Mouse (Mus musculus): ENCODE measurements around the gene Aig1. TPM values are rescaled to one million over a fixed set of nuclear protein-coding genes. Genes with fewer than 3 reads are reported as not detected.

Aig1 gene
- polyA plus RNA-seq, 1 experiment from 2014 or later = 29.1 TPM

GRCm38 (mm10) chr10:13663476-13663875 is 205.3 kb downstream of the Aig1 start:
- no peak overlapping the region for H3K4me2 ChIP-seq (replicated peaks)
- H3K9ac ChIP-seq = no peak overlapping the region
- no peaks in the 10 kb centered on the region for H3K36me3 ChIP-seq
- H3K4me1 ChIP-seq = no peaks in the 10 kb centered on the region
- no peak for ATAC-seq (ENCODE audit: insufficient number of reproducible peaks, insufficient read depth, low FRiP score, low TSS enrichment)
- H3K4me3 ChIP-seq = no peak overlapping the region
- no peaks in the 10 kb centered on the region for H3K9me3 ChIP-seq
- no peak overlapping the region for H3K27ac ChIP-seq
- H3K27me3 ChIP-seq = no peaks in the 10 kb centered on the region

- Histone ChIP-seq H3K9ac (no peak overlapping the region), H3K27me3 (no peaks in the 10 kb centered on the region), H3K4me2 (replicated peaks) (no peak overlapping the region), H3K36me3 (no peaks in the 10 kb centered on the region), H3K4me1 (no peaks in the 10 kb centered on the region), H3K9me3 (no peaks in the 10 kb centered on the region), H3K27ac (no peak overlapping the region), H3K4me3 (no peak overlapping the region)
- no peak for ATAC-seq (ENCODE audit: insufficient number of reproducible peaks, insufficient read depth, low FRiP score, low TSS enrichment)
- WGBS = 56% methylated on average over 2 of the region's 2 CpGs
These were observed 209.0 kb downstream of the Aig1 start for GRCm38 (mm10) chr10:13659778-13660177.

GRCm38 (mm10) chr10:13653739-13654462 is 214.9 kb downstream of the Aig1 start:
- no peak overlapping the region for H3K4me2 ChIP-seq (replicated peaks)
- H3K4me1 ChIP-seq = no peaks in the 10 kb centered on the region
- ATAC-seq (ENCODE audit: insufficient number of reproducible peaks, insufficient read depth, low FRiP score, low TSS enrichment) = no peak
- no peaks in the 10 kb centered on the region for H3K36me3 ChIP-seq
- H3K4me3 ChIP-seq = no peak overlapping the region
- 86% methylated on average over 10 of the region's 10 CpGs for WGBS
- H3K27me3 ChIP-seq = no peaks in the 10 kb centered on the region
- no peaks in the 10 kb centered on the region for H3K9me3 ChIP-seq
- no peak overlapping the region for H3K27ac ChIP-seq
- no peak overlapping the region for H3K9ac ChIP-seq

- H3K27ac ChIP-seq = no peak overlapping the region
- H3K4me1 ChIP-seq = no peaks in the 10 kb centered on the region
- no peak overlapping the region for H3K9ac ChIP-seq
- no peaks in the 10 kb centered on the region for H3K36me3 ChIP-seq
- no peak for ATAC-seq (ENCODE audit: insufficient number of reproducible peaks, insufficient read depth, low FRiP score, low TSS enrichment)
- WGBS = 91% methylated on average over 7 of the region's 7 CpGs
- no peak overlapping the region for H3K4me2 ChIP-seq (replicated peaks)
- no peaks in the 10 kb centered on the region for H3K27me3 ChIP-seq
- no peaks in the 10 kb centered on the region for H3K9me3 ChIP-seq
- no peak overlapping the region for H3K4me3 ChIP-seq
These were observed 215.5 kb downstream of the Aig1 start for GRCm38 (mm10) chr10:13653326-13653725.

- WGBS = 93% methylated on average over 4 of the region's 4 CpGs
- ATAC-seq (ENCODE audit: insufficient number of reproducible peaks, insufficient read depth, low FRiP score, low TSS enrichment) = no peak
- Histone ChIP-seq H3K27me3 (no peaks in the 10 kb centered on the region), H3K4me1 (no peaks in the 10 kb centered on the region), H3K36me3 (no peaks in the 10 kb centered on the region), H3K4me2 (replicated peaks) (no peak overlapping the region), H3K9ac (no peak overlapping the region), H3K27ac (no peak overlapping the region), H3K9me3 (no peaks in the 10 kb centered on the region), H3K4me3 (no peak overlapping the region)
These were observed 216.7 kb downstream of the Aig1 start for GRCm38 (mm10) chr10:13652061-13652460.

GRCm38 (mm10) chr10:13641750-13642149 is 227.0 kb downstream of the Aig1 start:
- Histone ChIP-seq H3K4me3 (no peak overlapping the region), H3K27me3 (no peaks in the 10 kb centered on the region), H3K4me2 (replicated peaks) (no peak overlapping the region), H3K36me3 (no peaks in the 10 kb centered on the region), H3K9me3 (no peaks in the 10 kb centered on the region), H3K4me1 (no peaks in the 10 kb centered on the region), H3K9ac (no peak overlapping the region), H3K27ac (no peak overlapping the region)
- no peak for ATAC-seq (ENCODE audit: insufficient number of reproducible peaks, insufficient read depth, low FRiP score, low TSS enrichment)
- WGBS = 26% methylated on average over 7 of the region's 7 CpGs

- H3K4me3 ChIP-seq = no peak overlapping the region
- H3K4me1 ChIP-seq = no peaks in the 10 kb centered on the region
- no peaks in the 10 kb centered on the region for H3K9me3 ChIP-seq
- no peaks in the 10 kb centered on the region for H3K27me3 ChIP-seq
- no peak overlapping the region for H3K27ac ChIP-seq
- no peak overlapping the region for H3K9ac ChIP-seq
- no peaks in the 10 kb centered on the region for H3K36me3 ChIP-seq
- no peak overlapping the region for H3K4me2 ChIP-seq (replicated peaks)
- 55% methylated on average over 3 of the region's 3 CpGs for WGBS
- no peak for ATAC-seq (ENCODE audit: insufficient number of reproducible peaks, insufficient read depth, low FRiP score, low TSS enrichment)
These were observed 237.0 kb downstream of the Aig1 start for GRCm38 (mm10) chr10:13631796-13632195.

- Histone ChIP-seq H3K4me3 (no peak overlapping the region), H3K9ac (no peak overlapping the region), H3K36me3 (no peaks in the 10 kb centered on the region), H3K27ac (no peak overlapping the region), H3K4me2 (replicated peaks) (no peak overlapping the region), H3K9me3 (no peaks in the 10 kb centered on the region), H3K4me1 (no peaks in the 10 kb centered on the region), H3K27me3 (no peaks in the 10 kb centered on the region)
- 80% methylated on average over 5 of the region's 5 CpGs for WGBS
- ATAC-seq (ENCODE audit: insufficient number of reproducible peaks, insufficient read depth, low FRiP score, low TSS enrichment) = no peak
These were observed 245.0 kb downstream of the Aig1 start for GRCm38 (mm10) chr10:13623735-13624134.

GRCm38 (mm10) chr10:13600926-13601325 is 267.9 kb downstream of the Aig1 start:
- Histone ChIP-seq H3K27me3 (no peaks in the 10 kb centered on the region), H3K4me2 (replicated peaks) (no peak overlapping the region), H3K27ac (no peak overlapping the region), H3K4me3 (no peak overlapping the region), H3K9ac (no peak overlapping the region), H3K9me3 (no peaks in the 10 kb centered on the region), H3K4me1 (no peaks in the 10 kb centered on the region), H3K36me3 (no peaks in the 10 kb centered on the region)
- ATAC-seq (ENCODE audit: insufficient number of reproducible peaks, insufficient read depth, low FRiP score, low TSS enrichment) = no peak
- WGBS = 69% methylated on average over 2 of the region's 2 CpGs

GRCm38 (mm10) chr10:13597491-13597890 is 271.3 kb downstream of the Aig1 start:
- no peak overlapping the region for H3K9ac ChIP-seq
- no peaks in the 10 kb centered on the region for H3K4me1 ChIP-seq
- 76% methylated on average over 8 of the region's 8 CpGs for WGBS
- no peaks in the 10 kb centered on the region for H3K27me3 ChIP-seq
- no peak for ATAC-seq (ENCODE audit: insufficient number of reproducible peaks, insufficient read depth, low FRiP score, low TSS enrichment)
- no peak overlapping the region for H3K27ac ChIP-seq
- no peaks in the 10 kb centered on the region for H3K36me3 ChIP-seq
- H3K4me2 ChIP-seq (replicated peaks) = no peak overlapping the region
- no peak overlapping the region for H3K4me3 ChIP-seq
- H3K9me3 ChIP-seq = no peaks in the 10 kb centered on the region
